ENCODE assay signal across 10 mouse cellular contexts in the genomic region with DNA sequence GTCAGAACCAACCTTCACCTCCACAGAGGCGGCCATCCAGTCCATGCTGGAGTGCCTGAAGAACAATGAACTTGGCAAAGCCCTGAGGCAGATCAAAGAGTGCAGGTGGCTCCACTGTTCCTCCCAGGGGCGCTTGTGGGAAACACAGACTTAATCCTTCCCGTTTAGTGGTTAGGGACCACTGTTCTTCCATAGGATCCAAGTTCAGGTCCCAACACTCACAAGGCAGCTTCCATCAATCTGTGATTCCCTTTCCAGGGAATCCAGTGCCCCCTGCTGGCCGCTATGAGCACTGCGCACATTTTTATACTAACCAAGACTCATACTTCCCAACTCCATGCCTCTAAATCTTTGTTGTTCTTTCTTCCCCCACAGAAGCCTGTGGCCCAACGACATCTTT. TPM values are rescaled to one million over a fixed set of nuclear protein-coding genes. Genes with fewer than 3 reads are reported as not detected.
A peak's percentile ranks its signal among the peaks of the same experiment; 100 is the strongest.
DNase-seq lines count a peak whose midpoint lies in the region; ATAC-seq and TF ChIP-seq lines count a peak whose summit lies in the region.
"Had no signal": no experiment of that assay in that cellular context is flagged by ENCODE, and none has a peak within 500 bp of the region (broad histone marks: within the 10 kb centered on the region; RNA-seq: fewer than 3 reads in every experiment).

No protein-coding gene starts in this region.

- TF ChIP-seq POLR2A in kidney, adult 2 months (IDR thresholded peaks at IDR 0.05; ENCODE audit: low read depth, low read length), result no peak
- TF ChIP-seq POLR2A in small intestine, adult 2 months (IDR thresholded peaks at IDR 0.05; ENCODE audit: low read depth, low read length), result no peak

- 62% methylated on average over 6 of the region's 6 CpGs for WGBS in kidney, adult 2 months
- 53% methylated on average over 6 of the region's 6 CpGs for WGBS in kidney, embryonic 15.5 days
- 52% methylated on average over 6 of the region's 6 CpGs for WGBS in small intestine, adult 2 months

- peak; percentile 34 for DNase-seq in kidney, adult 2 months
- peak; percentile 30 to 54 for DNase-seq in CD8-positive naive resting alpha-beta T cell, adult 2 months (ENCODE audit: low read depth in 2 of 2, low spot score in 2 of 2)
- peak; percentile 28 to 45 for DNase-seq in adrenal gland, adult 18-20 months (ENCODE audit: low spot score in 2 of 2)
- peak; percentile 45 for DNase-seq in embryo, embryonic 10 days (ENCODE audit: low spot score)
- peak; percentile 18 for DNase-seq in left cerebral cortex, postnatal 36 days (ENCODE audit: low spot score in 2 of 2)
- DNase-seq in urinary bladder, adult 2 months (ENCODE audit: low spot score), result no peak

- ATAC-seq in kidney, embryonic 15.5 days (replicated peaks; ENCODE audit: low FRiP score), result no peak

- no peaks in the 10 kb centered on the region for H3K4me1 ChIP-seq in kidney, adult 2 months (ENCODE audit: control insufficient read depth, insufficient read depth, low read length)
- peaks cover 6% of the 10 kb centered on the region; the same call in 1 of the 2 replicates for H3K4me1 ChIP-seq in kidney, embryonic 15.5 days
- H3K4me1 ChIP-seq in small intestine, adult 2 months (ENCODE audit: control insufficient read depth, insufficient read depth, insufficient read length, low read length), result peaks cover 2% of the 10 kb centered on the region; the same call in 1 of the 2 replicates

- no peaks in the 10 kb centered on the region for H3K36me3 ChIP-seq in kidney, adult 2 months (ENCODE audit: control insufficient read depth, insufficient read depth, low read length)
- H3K36me3 ChIP-seq in kidney, embryonic 15.5 days, result 0 out of 2 replicates have a peak, but pooled peaks cover 5% of the 10 kb centered on the region
- no peaks in the 10 kb centered on the region; the same call in 1 of the 2 replicates for H3K36me3 ChIP-seq in small intestine, adult 2 months (ENCODE audit: control insufficient read depth, insufficient read depth, low read length)

- no peak overlapping the region for H3K4me3 ChIP-seq in kidney, adult 2 months (ENCODE audit: insufficient read depth, low read depth, low read length)
- H3K4me3 ChIP-seq in kidney, embryonic 15.5 days (replicated peaks), result no peak overlapping the region
- H3K4me3 ChIP-seq in small intestine, adult 2 months (ENCODE audit: low read depth, low read length), result no peak overlapping the region

- H3K27me3 ChIP-seq in kidney, adult 2 months (replicated peaks; ENCODE audit: control insufficient read depth, insufficient read depth, low read length), result no peaks in the 10 kb centered on the region
- H3K27me3 ChIP-seq in kidney, embryonic 15.5 days, result no peaks in the 10 kb centered on the region
- no peaks in the 10 kb centered on the region for H3K27me3 ChIP-seq in small intestine, adult 2 months (ENCODE audit: control insufficient read depth, insufficient read depth, low read length)

- peak; percentile 67 for TF ChIP-seq CTCF in kidney, adult 2 months (conservative IDR thresholded peaks at IDR 0.05; ENCODE audit: insufficient read depth, insufficient read length, low read depth, low read length)
- TF ChIP-seq CTCF in small intestine, adult 2 months (IDR thresholded peaks at IDR 0.05; ENCODE audit: extremely low read depth, insufficient read length, insufficient replicate concordance, low read depth, low read length), result peak; percentile 82; the same call in 1 of the 2 replicates

- no peak overlapping the region for H3K9ac ChIP-seq in kidney, embryonic 15.5 days

- no peak overlapping the region for H3K27ac ChIP-seq in kidney, adult 2 months (ENCODE audit: insufficient read depth, low read depth, low read length)
- H3K27ac ChIP-seq in kidney, embryonic 15.5 days, result no peak overlapping the region
- no peak overlapping the region for H3K27ac ChIP-seq in small intestine, adult 2 months (ENCODE audit: insufficient read depth, low read depth, low read length)

- no peak overlapping the region for H3K4me2 ChIP-seq in kidney, embryonic 15.5 days

- no peaks in the 10 kb centered on the region for H3K9me3 ChIP-seq in kidney, embryonic 15.5 days (replicated peaks)

- intact Hi-C loops in left cerebral cortex, postnatal 36 days (cut with DNase I), result no loop called here

RNA-seq across cellular contexts. Expression of a gene that starts 22.2 kb away (rescaled TPM):
- polyA plus RNA-seq in kidney, adult 2 months (2012; rRNA removed), result not detected in 2 replicates
- polyA plus RNA-seq in kidney, embryonic 15.5 days (2015; fragmentation: Nextera tagmentation; extraction: Ambion mirVana), result not detected in 2 replicates
- not detected for total RNA-seq in adrenal gland, adult 18-20 months (2021)
- total RNA-seq in left cerebral cortex, postnatal 36 days (2021), result 1 to 10 TPM in 1 of 2 experiments, under 1 TPM in 1; 0.99 to 1.9 TPM
- polyA plus RNA-seq in small intestine, adult 2 months (2012; rRNA removed), result not detected in 2 replicates
- not detected in 2 replicates for polyA plus RNA-seq in urinary bladder, adult 2 months (2012; rRNA removed)
- polyA plus RNA-seq: limb, embryonic 14.5 days; stomach, embryonic 16.5 days had no signal

RNA-seq across cellular contexts. Expression of a gene that starts 26.6 kb away (rescaled TPM):
- polyA plus RNA-seq in kidney, adult 2 months (2012; rRNA removed), result 2.2 and 2.5 TPM in 2 replicates
- polyA plus RNA-seq in kidney, embryonic 15.5 days (2015; fragmentation: Nextera tagmentation; extraction: Ambion mirVana), result 24.0 and 27.4 TPM in 2 replicates
- 1 to 10 TPM; 2.5 to 3.0 TPM for total RNA-seq in adrenal gland, adult 18-20 months (2021)
- total RNA-seq in left cerebral cortex, postnatal 36 days (2021), result 10 to 100 TPM in 1 of 2 experiments, 1 to 10 TPM in 1; 7.6 to 11.6 TPM
- polyA plus RNA-seq in small intestine, adult 2 months (2012; rRNA removed), result 0.72 and 1.8 TPM in 2 replicates
- polyA plus RNA-seq in urinary bladder, adult 2 months (2012; rRNA removed), result 5.7 and 6.6 TPM in 2 replicates
